Mouse (Mus musculus) c-Kit-negative CD71-positive TER-119-positive erythroid progenitor cells, embryonic 14.5 days (primary cell): ENCODE results near the gene Rbpj.
"Not testable (repeated sequence)": the region's sequence is repeated elsewhere in the genome, so short reads cannot be mapped to it uniquely, and the experiment has no call there.

Experiments
- DNase-seq: peaks from one replicate; pipeline ENCODE4 v3.0.0-alpha.2; 2013; ENCODE audit warnings: low read depth, low spot score

Rbpj gene

DNA sequence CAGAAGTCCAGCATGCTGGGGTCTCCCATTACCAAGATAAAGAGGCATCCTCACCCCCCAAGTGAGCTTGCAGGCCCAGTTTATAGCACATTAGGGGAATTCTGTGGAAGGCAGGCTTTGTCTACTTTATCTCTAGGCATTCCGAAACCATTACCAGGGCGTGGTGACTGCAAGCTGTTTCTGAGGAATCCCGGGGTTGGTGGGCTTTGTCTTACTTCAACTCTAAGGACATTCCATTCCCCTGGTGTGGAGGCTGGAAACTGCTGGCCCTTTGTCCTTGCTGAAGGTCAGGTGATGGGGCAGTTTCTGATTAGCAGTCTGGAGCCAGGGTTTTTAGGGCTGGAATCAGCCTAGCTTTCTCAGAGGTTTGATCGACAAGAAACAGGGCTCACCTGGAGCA is 205.6 kb downstream of the Rbpj start:
- no peak for DNase-seq

DNA sequence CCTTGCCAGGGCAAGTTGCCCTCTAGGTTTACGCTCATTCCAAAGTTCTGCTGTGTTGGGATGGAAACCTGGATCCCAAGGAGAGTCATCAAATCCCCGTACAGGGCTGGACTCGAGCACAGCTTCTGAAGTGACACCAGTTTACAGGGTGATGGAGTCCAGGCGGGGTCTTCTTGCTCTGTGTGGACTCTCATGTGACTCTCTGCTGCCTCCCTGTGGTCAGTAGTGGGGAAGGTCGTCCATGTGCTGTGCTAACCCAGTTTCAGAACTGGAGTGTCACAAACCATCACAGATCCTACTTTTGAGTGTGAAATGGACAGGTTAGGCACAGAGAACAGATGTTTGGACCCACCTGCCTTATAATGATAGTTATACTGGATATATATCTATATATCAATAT is 206.4 kb downstream of the Rbpj start:
- DNase-seq: peak; percentile 9

- not testable (repeated sequence) for DNase-seq
Observed at GRCm38 (mm10) chr5:53673493-53674150, 207.7 kb downstream of the Rbpj start.

DNA sequence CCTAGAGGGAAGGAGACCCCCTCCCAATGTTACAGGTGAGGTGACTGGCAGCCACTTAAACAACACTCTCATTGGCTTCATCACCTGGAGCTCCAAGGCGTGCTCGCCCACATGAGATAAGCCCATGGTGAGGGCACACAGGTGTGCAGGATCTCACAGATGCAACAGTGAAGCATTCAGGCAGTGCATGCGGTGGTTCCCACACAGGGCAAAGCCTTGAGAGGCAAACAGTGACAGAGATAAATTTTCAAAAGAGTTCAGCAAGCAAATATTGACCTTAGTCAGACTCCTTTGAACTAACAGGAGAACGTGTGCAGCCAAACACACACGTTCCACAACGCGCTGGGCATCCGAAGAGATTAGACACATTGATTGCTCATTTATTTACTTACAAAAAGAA is 210.7 kb downstream of the Rbpj start:
- no peak for DNase-seq

DNA sequence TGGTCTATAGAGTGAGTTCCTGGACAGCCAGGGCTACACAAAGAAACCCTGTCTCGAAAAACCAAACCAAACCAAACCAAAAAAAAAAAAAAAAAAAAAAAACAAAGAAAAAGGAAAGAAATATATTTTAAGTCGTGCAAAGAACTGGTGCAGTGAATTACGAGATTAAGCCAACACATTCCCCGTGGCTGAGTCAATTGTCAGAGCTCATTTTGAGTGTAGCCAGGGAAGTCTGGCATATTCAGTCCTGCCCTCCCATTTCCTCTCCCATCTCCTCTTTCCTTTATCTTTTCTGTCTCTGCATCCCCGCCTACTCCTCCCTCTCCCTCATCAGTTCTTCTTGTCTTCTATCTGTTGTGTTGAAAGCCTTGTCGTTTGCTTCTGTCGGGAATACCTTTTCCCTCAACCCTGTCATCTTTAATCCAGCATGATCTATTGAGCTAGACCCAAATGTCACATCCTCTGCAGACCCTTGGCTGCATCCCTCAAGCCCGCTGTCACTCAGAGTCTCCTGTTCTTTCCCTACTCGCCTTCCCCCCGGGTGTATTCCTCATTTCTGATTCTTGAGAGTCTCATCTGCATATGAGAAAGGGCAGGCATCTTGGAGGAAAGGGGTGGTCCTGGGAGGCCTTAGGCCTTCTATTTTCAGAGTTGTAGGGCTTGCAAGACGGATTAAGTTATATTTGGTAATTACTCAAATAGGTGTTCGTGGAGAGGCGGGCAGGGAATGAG is 212.2 kb downstream of the Rbpj start:
- no peak for DNase-seq

- DNase-seq: no peak
Observed at GRCm38 (mm10) chr5:53679651-53680050, 213.7 kb downstream of the Rbpj start.

DNA sequence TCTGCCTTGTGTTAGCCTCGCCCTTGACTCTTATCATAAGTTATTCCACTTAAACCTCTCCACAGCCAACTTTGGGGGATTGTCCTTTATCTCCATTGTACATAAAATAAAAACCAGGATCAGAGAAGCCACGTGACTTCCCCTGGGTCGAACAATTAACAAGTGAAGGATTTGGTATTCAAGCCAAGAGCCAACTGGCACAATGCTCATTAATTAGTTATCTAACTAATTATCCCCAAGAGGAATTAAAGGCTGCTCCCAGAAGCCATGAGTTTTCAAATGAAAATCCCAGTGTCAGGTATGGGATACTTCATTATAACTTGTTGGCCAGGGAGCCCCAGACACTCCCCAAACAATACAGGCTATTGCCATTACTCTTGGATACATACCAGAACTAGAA is 218.0 kb downstream of the Rbpj start:
- no peak for DNase-seq

- DNase-seq: no peak
Observed at GRCm38 (mm10) chr5:53684417-53684816, 218.5 kb downstream of the Rbpj start.

DNA sequence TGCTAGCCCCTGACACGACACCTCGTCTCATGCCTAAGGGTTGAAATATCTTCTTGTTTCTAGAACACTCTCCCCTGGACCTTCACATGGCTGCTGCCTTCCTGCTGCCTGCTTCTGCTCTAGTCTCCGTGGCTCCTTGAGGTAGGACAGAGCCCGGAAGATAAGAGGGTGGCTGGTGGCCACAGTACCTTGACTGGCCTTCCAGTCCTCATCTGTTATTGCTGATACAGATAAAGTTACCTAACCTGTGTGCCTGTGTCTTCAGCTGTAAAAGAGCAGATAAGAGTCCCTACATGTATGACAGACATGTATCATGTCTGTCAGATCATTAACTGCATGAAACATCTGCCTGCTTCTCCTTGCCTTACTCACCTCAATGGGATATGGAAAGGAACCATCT is 219.7 kb downstream of the Rbpj start:
- no peak for DNase-seq

DNA sequence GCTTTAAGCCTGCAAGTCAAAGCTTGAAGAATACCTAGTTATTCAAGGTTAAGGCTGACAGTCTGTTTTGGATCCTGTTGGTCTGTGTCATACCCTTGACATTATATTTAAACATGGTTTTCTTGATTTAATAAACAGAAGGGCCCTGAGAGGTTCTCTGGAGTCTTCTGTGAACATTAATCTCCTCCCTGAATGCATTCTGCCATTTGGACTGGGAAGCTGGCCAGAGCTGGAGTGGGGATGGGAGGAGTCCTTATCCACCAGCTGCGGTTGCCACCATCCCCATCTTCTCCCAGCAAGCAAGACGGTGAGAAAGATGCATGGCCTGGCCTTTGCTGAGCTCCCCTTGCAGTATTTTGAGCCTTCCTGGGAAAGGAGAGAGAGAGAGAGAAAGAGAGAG is 220.4 kb downstream of the Rbpj start:
- no peak for DNase-seq

GRCm38 (mm10) chr5:53688326-53688725 is 222.4 kb downstream of the Rbpj start:
- DNase-seq: no peak

GRCm38 (mm10) chr5:53691577-53691976 is 225.6 kb downstream of the Rbpj start:
- no peak for DNase-seq

DNA sequence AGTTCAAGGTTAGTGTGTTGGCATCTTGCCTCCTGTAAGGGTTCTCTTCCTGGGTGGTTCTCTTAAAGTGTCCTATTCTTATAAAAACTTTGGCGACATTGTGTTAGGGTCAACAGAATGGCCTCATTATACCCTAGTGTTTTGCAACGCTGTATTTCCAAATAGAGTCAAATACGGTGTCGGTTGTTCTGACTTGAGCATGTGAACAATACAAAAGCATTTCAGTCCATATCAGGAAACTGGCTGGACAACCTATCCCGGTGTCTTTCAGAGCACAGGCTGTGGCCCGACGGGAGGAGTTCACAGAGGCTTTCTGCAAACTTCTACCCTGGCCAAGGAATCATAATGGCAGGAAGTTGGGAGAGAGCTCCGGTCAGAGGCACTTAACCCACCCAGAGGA is 226.1 kb downstream of the Rbpj start:
- DNase-seq: no peak

- DNase-seq: no peak
Observed at GRCm38 (mm10) chr5:53692662-53693061, 226.7 kb downstream of the Rbpj start.

- no peak for DNase-seq
Observed at GRCm38 (mm10) chr5:53696701-53697100, 230.7 kb downstream of the Rbpj start.

DNA sequence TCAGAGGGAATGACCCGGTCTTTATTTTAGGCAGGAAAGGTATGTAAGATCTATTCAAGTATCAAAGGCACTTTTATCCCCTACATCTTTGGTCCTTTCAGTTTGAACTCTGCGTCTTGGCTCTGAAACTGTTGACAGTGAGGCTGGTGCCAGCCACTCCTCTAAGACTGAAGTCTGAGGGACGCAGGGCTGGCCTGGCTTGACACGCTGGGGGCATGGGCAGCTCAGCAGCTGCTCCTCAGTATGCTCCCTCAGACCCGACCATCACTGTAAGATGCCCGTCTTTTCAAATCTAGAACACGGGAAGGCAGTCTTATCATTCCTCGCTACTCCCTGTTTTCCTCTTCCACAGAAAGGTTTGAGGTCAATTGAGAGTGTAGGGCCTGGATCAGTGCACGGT is 231.8 kb downstream of the Rbpj start:
- DNase-seq: no peak

DNA sequence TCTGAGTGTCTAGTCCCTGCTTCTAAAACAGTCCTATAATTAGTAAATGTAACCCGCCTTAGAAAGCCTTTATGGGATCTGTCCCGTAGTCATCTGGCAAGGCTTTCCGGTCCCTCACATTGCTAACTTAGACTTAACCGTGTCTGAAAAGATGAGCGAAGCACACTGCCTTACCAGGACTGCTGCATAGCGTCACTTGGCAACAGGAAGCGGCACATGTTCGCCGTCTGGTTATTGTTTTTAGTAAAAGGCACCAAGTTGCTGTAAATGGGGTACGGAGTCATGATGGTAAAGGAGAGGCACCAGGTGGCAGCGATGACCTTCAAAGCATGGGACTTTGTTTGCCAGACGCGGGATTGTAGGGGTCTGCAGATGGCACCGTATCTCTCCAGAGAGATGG is 236.7 kb downstream of the Rbpj start:
- DNase-seq: no peak
